In genomic region chr3:62159031-62159430, GRCm38 (mm10) we compare ENCODE assay signal across 8 mouse cellular contexts.
DNase-seq lines count a peak whose midpoint lies in the region; ATAC-seq and TF ChIP-seq lines count a peak whose summit lies in the region.

No protein-coding gene starts in this region.

- H3K9me3 ChIP-seq in embryonic facial prominence, embryonic 14.5 days (ENCODE audit: control insufficient read depth, low read length) = peaks cover 22% of the 10 kb centered on the region
- H3K9me3 ChIP-seq in stomach, embryonic 15.5 days = 0 out of 2 replicates have a peak, but pooled peaks cover 4% of the 10 kb centered on the region

- no peak overlapping the region for H3K4me2 ChIP-seq in embryonic facial prominence, embryonic 14.5 days (ENCODE audit: low read depth, low read length)
- H3K4me2 ChIP-seq in stomach, embryonic 15.5 days = no peak overlapping the region

- TF ChIP-seq CTCF in kidney, adult 2 months (conservative IDR thresholded peaks at IDR 0.05; ENCODE audit: insufficient read depth, insufficient read length, low read depth, low read length) = no peak

- H3K27me3 ChIP-seq in kidney, adult 2 months (replicated peaks; ENCODE audit: control insufficient read depth, insufficient read depth, low read length) = no peaks in the 10 kb centered on the region
- H3K27me3 ChIP-seq in embryonic facial prominence, embryonic 14.5 days (replicated peaks; ENCODE audit: control insufficient read depth, insufficient read depth, low read length) = no peaks in the 10 kb centered on the region
- H3K27me3 ChIP-seq in stomach, embryonic 15.5 days (replicated peaks) = no peaks in the 10 kb centered on the region

- no peak overlapping the region for H3K9ac ChIP-seq in embryonic facial prominence, embryonic 14.5 days (ENCODE audit: low read depth, low read length)
- no peak overlapping the region for H3K9ac ChIP-seq in stomach, embryonic 15.5 days

- WGBS in kidney, adult 2 months = 62% methylated on average over 22 of the region's 22 CpGs
- WGBS in embryonic facial prominence, embryonic 14.5 days = 66% methylated on average over 22 of the region's 22 CpGs
- 50% methylated on average over 22 of the region's 22 CpGs for WGBS in stomach, embryonic 15.5 days

- peak; percentile 38 for DNase-seq in kidney, adult 2 months
- no peak for DNase-seq in kidney, adult 18-20 months
- peak; percentile 59 for DNase-seq in adrenal gland, postnatal 14 days
- DNase-seq in embryonic facial prominence, embryonic 14.5 days (ENCODE audit: low spot score) = peak; percentile 74
- DNase-seq in heart, postnatal 14 days = peak; percentile 60 to 61
- DNase-seq in left cerebral cortex, postnatal 14 days (ENCODE audit: low spot score in 2 of 2) = peak; percentile 6 to 26

- no peak overlapping the region for H3K4me3 ChIP-seq in kidney, adult 2 months (ENCODE audit: insufficient read depth, low read depth, low read length)
- no peak overlapping the region for H3K4me3 ChIP-seq in embryonic facial prominence, embryonic 14.5 days (ENCODE audit: low read depth, low read length)
- H3K4me3 ChIP-seq in stomach, embryonic 15.5 days (replicated peaks) = no peak overlapping the region

- no peak for TF ChIP-seq POLR2A in kidney, adult 2 months (IDR thresholded peaks at IDR 0.05; ENCODE audit: low read depth, low read length)

- intact Hi-C loops in heart, postnatal 14 days (cut with DNase I) = no loop called here
- intact Hi-C loops in left cerebral cortex, postnatal 14 days (cut with DNase I) = no loop called here

- H3K27ac ChIP-seq in kidney, adult 2 months (ENCODE audit: insufficient read depth, low read depth, low read length) = no peak overlapping the region
- H3K27ac ChIP-seq in embryonic facial prominence, embryonic 14.5 days (replicated peaks; ENCODE audit: low read depth, low read length) = no peak overlapping the region
- no peak overlapping the region for H3K27ac ChIP-seq in stomach, embryonic 15.5 days

- no peaks in the 10 kb centered on the region for H3K4me1 ChIP-seq in kidney, adult 2 months (ENCODE audit: control insufficient read depth, insufficient read depth, low read length)
- no peaks in the 10 kb centered on the region for H3K4me1 ChIP-seq in embryonic facial prominence, embryonic 14.5 days (ENCODE audit: control insufficient read depth, insufficient read depth, low read length)
- H3K4me1 ChIP-seq in stomach, embryonic 15.5 days = no peaks in the 10 kb centered on the region

- ATAC-seq in embryonic facial prominence, embryonic 14.5 days (ENCODE audit: low read depth) = peak; percentile 99
- ATAC-seq in megakaryocyte-erythroid progenitor cell, adult 5-6 weeks (replicated peaks; ENCODE audit: low FRiP score, low TSS enrichment, poor library complexity, severe bottlenecking) = peak; percentile 84
- peak; percentile 100 for ATAC-seq in stomach, embryonic 15.5 days (ENCODE audit: insufficient read depth, low FRiP score, low read depth)

- H3K36me3 ChIP-seq in kidney, adult 2 months (ENCODE audit: control insufficient read depth, insufficient read depth, low read length) = no peaks in the 10 kb centered on the region
- no peaks in the 10 kb centered on the region for H3K36me3 ChIP-seq in embryonic facial prominence, embryonic 14.5 days (ENCODE audit: control insufficient read depth, insufficient read depth, low read length)
- no peaks in the 10 kb centered on the region for H3K36me3 ChIP-seq in stomach, embryonic 15.5 days
